Mouse (Mus musculus) liver, embryonic 13.5 days (tissue): ENCODE data around the gene Grk2. TPM values are rescaled to one million over a fixed set of nuclear protein-coding genes. Genes with fewer than 3 reads are reported as not detected.

ENCODE experiments used
- ATAC-seq: fragments of 200-750 bp; cut with Nextera tagmentation; 2 replicates; pipeline ENCODE4 v1.8.0; 2017; ENCODE audit warnings: low read depth, mild to moderate bottlenecking, moderate number of reproducible peaks, moderate library complexity
- DNase-seq: peaks from one replicate; pipeline ENCODE4 v3.0.0; 2022
- H3K27ac ChIP-seq: fragments of 300-500 bp; sonication (generic); 2 replicates; pipeline ENCODE4 v1.5.1; 2015; ENCODE audit warnings: moderate library complexity, mild to moderate bottlenecking, inconsistent platforms
- H3K27me3 ChIP-seq: fragments of 300-500 bp; sonication (generic); 2 replicates; pipeline ENCODE4 v1.6.1; 2015; ENCODE audit warnings: mild to moderate bottlenecking, inconsistent platforms
- H3K36me3 ChIP-seq: fragments of 300-500 bp; sonication (generic); 2 replicates; pipeline ENCODE4 v1.6.1; 2015; ENCODE audit warnings: mild to moderate bottlenecking, inconsistent platforms
- H3K4me1 ChIP-seq: fragments of 300-500 bp; sonication (generic); replicated peaks from 2 replicates; pipeline ENCODE4 v1.6.1; 2015; ENCODE audit warnings: inconsistent platforms
- H3K4me2 ChIP-seq: fragments of 300-500 bp; sonication (generic); 2 replicates; pipeline ENCODE4 v1.6.1; 2015; ENCODE audit warnings: inconsistent platforms, mild to moderate bottlenecking, moderate library complexity
- H3K4me3 ChIP-seq: fragments of 300-500 bp; sonication (generic); replicated peaks from 2 replicates; pipeline ENCODE4 v1.5.1; 2015; ENCODE audit warnings: mild to moderate bottlenecking, inconsistent platforms
- H3K9ac ChIP-seq: fragments of 300-500 bp; sonication (generic); 2 replicates; pipeline ENCODE4 v1.6.1; 2015; ENCODE audit warnings: mild to moderate bottlenecking, inconsistent platforms
- H3K9me3 ChIP-seq: fragments of 300-500 bp; sonication (generic); replicated peaks from 2 replicates; pipeline ENCODE4 v1.6.1; 2016; ENCODE audit warnings: inconsistent platforms
- WGBS: fragments of 180-500 bp; shearing (Covaris S2); methylation state at CpG from one replicate; pipeline ENCODE4 v1.1.7; 2015; ENCODE audit not compliant: insufficient replicate concordance; 5-methylcytosine and 5-hydroxymethylcytosine counted together
- polyA plus RNA-seq: library from polyadenylated mRNA; unstranded; fragments of >200 nt; fragmentation: Nextera tagmentation; extraction: Ambion mirVana; gene quantifications from 2 replicates; pipeline ENCODE4 v1.2.1, GENCODE M21; 2015

The Grk2 gene
- polyA plus RNA-seq, 1 experiment from 2014 or later, result 10.3 TPM

- ATAC-seq (no peak), DNase-seq (no peak)
- Histone ChIP-seq H3K36me3 (no peaks in the 10 kb centered on the region), H3K4me2 (peak overlapping the region; percentile 78), H3K27ac (peak overlapping the region; percentile 81), H3K4me1 (peaks cover 73% of the 10 kb centered on the region), H3K9me3 (no peaks in the 10 kb centered on the region), H3K27me3 (no peaks in the 10 kb centered on the region), H3K4me3 (peak overlapping the region; percentile 12; the same call in 1 of the 2 replicates), H3K9ac (peak overlapping the region; percentile 36; the same call in 1 of the 2 replicates)
- WGBS, result 67% methylated on average over 5 of the region's 5 CpGs
These were observed 2.4 kb downstream of the Grk2 start for GRCm38 (mm10) chr19:4303640-4303995.

- Histone ChIP-seq H3K4me3 (0 out of 2 replicates have a peak overlapping the region, but pooled peaks have one; percentile 19), H3K9me3 (no peaks in the 10 kb centered on the region), H3K36me3 (no peaks in the 10 kb centered on the region; the same call in 1 of the 2 replicates), H3K27me3 (no peaks in the 10 kb centered on the region), H3K9ac (peak overlapping the region; percentile 36), H3K4me2 (peak overlapping the region; percentile 78), H3K27ac (peak overlapping the region; percentile 81), H3K4me1 (peaks cover 78% of the 10 kb centered on the region)
- 34% methylated on average over 7 of the region's 7 CpGs for WGBS
- ATAC-seq (no peak), DNase-seq (no peak)
These were observed 2.9 kb downstream of the Grk2 start for GRCm38 (mm10) chr19:4302936-4303639.

GRCm38 (mm10) chr19:4301735-4302651 lies 4.0 kb downstream of the Grk2 start:
- no peak for DNase-seq

GRCm38 (mm10) chr19:4300852-4301734 lies 4.9 kb downstream of the Grk2 start:
- peak overlapping the region; percentile 81 for H3K27ac ChIP-seq
- peak overlapping the region; percentile 22; the same call in 1 of the 2 replicates for H3K4me3 ChIP-seq
- H3K27me3 ChIP-seq, result no peaks in the 10 kb centered on the region
- H3K9me3 ChIP-seq, result no peaks in the 10 kb centered on the region
- DNase-seq (no peak), ATAC-seq (no peak)
- H3K36me3 ChIP-seq, result peaks cover 8% of the 10 kb centered on the region; the same call in 1 of the 2 replicates
- WGBS, result 44% methylated on average over 11 of the region's 11 CpGs
- H3K4me1 ChIP-seq, result peaks cover 92% of the 10 kb centered on the region
- H3K4me2 ChIP-seq, result peak overlapping the region; percentile 78
- H3K9ac ChIP-seq, result peak overlapping the region; percentile 36; the same call in 1 of the 2 replicates

More at GRCm38 (mm10) chr19:4301735-4302651, 4.0 kb downstream of the Grk2 start:
- H3K27ac ChIP-seq, result peak overlapping the region; percentile 81
- peak overlapping the region; percentile 78 for H3K4me2 ChIP-seq
- peaks cover 5% of the 10 kb centered on the region; the same call in 1 of the 2 replicates for H3K36me3 ChIP-seq
- WGBS, result 32% methylated on average over 21 of the region's 21 CpGs
- ATAC-seq, result no peak
- peaks cover 89% of the 10 kb centered on the region for H3K4me1 ChIP-seq
- peak overlapping the region; percentile 22 for H3K4me3 ChIP-seq
- H3K27me3 ChIP-seq, result no peaks in the 10 kb centered on the region
- H3K9me3 ChIP-seq, result no peaks in the 10 kb centered on the region
- peak overlapping the region; percentile 36 for H3K9ac ChIP-seq

GRCm38 (mm10) chr19:4300271-4300704 lies 5.7 kb downstream of the Grk2 start:
- H3K9ac ChIP-seq, result peak overlapping the region; percentile 1; the same call in 1 of the 2 replicates
- H3K9me3 ChIP-seq, result no peaks in the 10 kb centered on the region
- peaks cover 16% of the 10 kb centered on the region for H3K36me3 ChIP-seq
- peak overlapping the region; percentile 81 for H3K27ac ChIP-seq
- DNase-seq, result peak; percentile 29
- H3K4me1 ChIP-seq, result peaks cover 99% of the 10 kb centered on the region
- no peak overlapping the region for H3K4me3 ChIP-seq
- peak overlapping the region; percentile 78; the same call in 1 of the 2 replicates for H3K4me2 ChIP-seq
- peak; percentile 49 for ATAC-seq
- 22% methylated on average over 7 of the region's 7 CpGs for WGBS
- H3K27me3 ChIP-seq, result no peaks in the 10 kb centered on the region

GRCm38 (mm10) chr19:4299574-4300270 lies 6.3 kb downstream of the Grk2 start:
- peak overlapping the region; percentile 1; the same call in 1 of the 2 replicates for H3K9ac ChIP-seq
- H3K4me1 ChIP-seq, result peaks cover 99% of the 10 kb centered on the region
- peak overlapping the region; percentile 74 for H3K27ac ChIP-seq
- ATAC-seq, result peak; percentile 8
- no peaks in the 10 kb centered on the region for H3K9me3 ChIP-seq
- no peak for DNase-seq
- peaks cover 21% of the 10 kb centered on the region for H3K36me3 ChIP-seq
- WGBS, result 52% methylated on average over 6 of the region's 6 CpGs
- H3K27me3 ChIP-seq, result no peaks in the 10 kb centered on the region
- peak overlapping the region; percentile 15; the same call in 1 of the 2 replicates for H3K4me2 ChIP-seq
- H3K4me3 ChIP-seq, result no peak overlapping the region

GRCm38 (mm10) chr19:4299126-4299525 lies 6.9 kb downstream of the Grk2 start:
- Histone ChIP-seq H3K36me3 (peaks cover 21% of the 10 kb centered on the region), H3K27ac (peak overlapping the region; percentile 74), H3K4me3 (no peak overlapping the region), H3K9me3 (no peaks in the 10 kb centered on the region), H3K27me3 (no peaks in the 10 kb centered on the region), H3K4me2 (0 out of 2 replicates have a peak overlapping the region, but pooled peaks have one; percentile 15), H3K9ac (no peak overlapping the region), H3K4me1 (peaks cover 99% of the 10 kb centered on the region)
- WGBS, result 80% methylated on average over 7 of the region's 7 CpGs
- no peak for DNase-seq
- ATAC-seq, result no peak

GRCm38 (mm10) chr19:4298322-4299121 lies 7.5 kb downstream of the Grk2 start:
- 69% methylated on average over 17 of the region's 17 CpGs for WGBS
- ATAC-seq (no peak), DNase-seq (no peak)
- H3K9me3 ChIP-seq, result no peaks in the 10 kb centered on the region
- H3K27ac ChIP-seq, result peak overlapping the region; percentile 74; the same call in 1 of the 2 replicates
- H3K27me3 ChIP-seq, result no peaks in the 10 kb centered on the region
- peaks cover 21% of the 10 kb centered on the region for H3K36me3 ChIP-seq
- H3K4me3 ChIP-seq, result no peak overlapping the region
- H3K9ac ChIP-seq, result no peak overlapping the region
- H3K4me2 ChIP-seq, result no peak overlapping the region
- peaks cover 99% of the 10 kb centered on the region for H3K4me1 ChIP-seq

- ATAC-seq, result no peak
- no peak for DNase-seq
- Histone ChIP-seq H3K9me3 (no peaks in the 10 kb centered on the region), H3K27me3 (no peaks in the 10 kb centered on the region), H3K4me1 (peaks cover 93% of the 10 kb centered on the region), H3K27ac (peak overlapping the region; percentile 21; the same call in 1 of the 2 replicates), H3K4me3 (no peak overlapping the region), H3K4me2 (no peak overlapping the region), H3K9ac (no peak overlapping the region), H3K36me3 (peaks cover 23% of the 10 kb centered on the region)
- 69% methylated on average over 5 of the region's 5 CpGs for WGBS
These were observed 8.2 kb downstream of the Grk2 start for GRCm38 (mm10) chr19:4297851-4298250.
